Mouse (Mus musculus) CH12.LX (cell line): Measurements from ENCODE around the gene Pdzd2. TPM values are rescaled to one million over a fixed set of nuclear protein-coding genes. Genes with fewer than 3 reads are reported as not detected.

Experiments used
- DNase-seq: peaks from one replicate; pipeline ENCODE4 v3.0.0-alpha.2; 2013; ENCODE audit errors: extremely low read depth
- H3K27ac ChIP-seq: 2 replicates; pipeline ENCODE4 v1.5.1; 2012; ENCODE audit warnings: low read depth, mild to moderate bottlenecking, control low read depth, moderate library complexity; ENCODE audit not compliant: insufficient read depth
- H3K27me3 ChIP-seq: replicated peaks from 2 replicates; pipeline ENCODE3; 2012; ENCODE audit warnings: inconsistent platforms
- H3K36me3 ChIP-seq, 2 experiments: replicated peaks in 1 of 2; 2 replicates each; pipeline versions ENCODE3 to v1.6.1; 2012; ENCODE audit warnings: inconsistent platforms in 1 of 2, low read length in 1 of 2, mild to moderate bottlenecking in 1 of 2, mixed read lengths in 1 of 2, moderate library complexity in 1 of 2; ENCODE audit not compliant: control insufficient read depth in 1 of 2, insufficient read depth in 1 of 2
- H3K4me1 ChIP-seq, 2 experiments: 2 replicates each; pipeline ENCODE4 v1.6.1; 2012; ENCODE audit warnings: inconsistent platforms in 1 of 2, moderate library complexity in 1 of 2; ENCODE audit not compliant: insufficient read depth in 2 of 2, control insufficient read depth in 1 of 2
- H3K4me2 ChIP-seq: 2 replicates; pipeline ENCODE4 v1.6.1; 2012; ENCODE audit warnings: low read depth, mild to moderate bottlenecking, control low read depth; ENCODE audit not compliant: poor library complexity, insufficient read depth, severe bottlenecking
- H3K4me3 ChIP-seq, 3 experiments: fragments of 150-350 bp in 1 of 3; sonication (generic) in 1 of 3; replicated peaks in 1 of 3; 2 replicates each; pipeline versions ENCODE3 to v1.5.1; 2011 to 2012; ENCODE audit warnings: low read depth in 2 of 3, low read length in 2 of 3, mild to moderate bottlenecking in 2 of 3, moderate library complexity in 2 of 3, control low read depth in 1 of 3, improper control_type of control experiment in 1 of 3, inconsistent platforms in 1 of 3, mixed read lengths in 1 of 3; ENCODE audit not compliant: poor library complexity in 1 of 3
- H3K79me2 ChIP-seq: replicated peaks from 2 replicates; pipeline ENCODE4 v1.6.1; 2012; ENCODE audit warnings: mild to moderate bottlenecking, moderate library complexity; ENCODE audit not compliant: control insufficient read depth, poor library complexity, insufficient read depth, severe bottlenecking; ENCODE audit errors: extremely low read depth
- H3K9ac ChIP-seq: 2 replicates; pipeline ENCODE4 v1.6.1; 2012; ENCODE audit warnings: low read depth, mild to moderate bottlenecking, control low read depth, moderate library complexity; ENCODE audit not compliant: insufficient read depth
- H3K9me3 ChIP-seq: replicated peaks from 2 replicates; pipeline ENCODE3; 2012; ENCODE audit warnings: low read length, inconsistent platforms, mixed read lengths
- BHLHE40 ChIP-seq: IDR thresholded peaks from 2 replicates; pipeline ENCODE4 v1.6.1; 2011; ENCODE audit warnings: mild to moderate bottlenecking, low read depth, low read length, improper control_type of control experiment
- CHD2 ChIP-seq: IDR thresholded peaks from 2 replicates; pipeline ENCODE4 v1.6.1; 2011; ENCODE audit warnings: low read length, improper control_type of control experiment
- E2F4 ChIP-seq: IDR thresholded peaks from 2 replicates; pipeline ENCODE4 v1.6.1; 2011; ENCODE audit warnings: low read depth, low read length, improper control_type of control experiment; ENCODE audit not compliant: insufficient replicate concordance
- GABPA ChIP-seq: IDR thresholded peaks from 2 replicates; pipeline ENCODE4 v1.6.1; 2012; ENCODE audit warnings: low read depth, low read length, improper control_type of control experiment, inconsistent platforms; ENCODE audit not compliant: insufficient replicate concordance
- HCFC1 ChIP-seq: IDR thresholded peaks from 2 replicates; pipeline ENCODE4 v1.6.1; 2012; ENCODE audit warnings: low read depth, mild to moderate bottlenecking, inconsistent platforms, low read length, improper control_type of control experiment
- IRF4 ChIP-seq: IDR thresholded peaks from 2 replicates; pipeline ENCODE4 v1.6.1; 2014; ENCODE audit warnings: low read depth, mild to moderate bottlenecking, inconsistent platforms, low read length, improper control_type of control experiment
- JUN ChIP-seq: IDR thresholded peaks from 2 replicates; pipeline ENCODE4 v1.6.1; 2011; ENCODE audit warnings: low read depth, mild to moderate bottlenecking, low read length, improper control_type of control experiment, moderate library complexity; ENCODE audit not compliant: insufficient read depth
- MAFK ChIP-seq: IDR thresholded peaks from 2 replicates; pipeline ENCODE4 v1.6.1; 2011; ENCODE audit warnings: low read length, improper control_type of control experiment; ENCODE audit not compliant: insufficient replicate concordance
- MAX ChIP-seq: IDR thresholded peaks from 2 replicates; pipeline ENCODE4 v1.6.1; 2011; ENCODE audit warnings: low read length, improper control_type of control experiment
- MXI1 ChIP-seq: IDR thresholded peaks from 2 replicates; pipeline ENCODE4 v1.6.1; 2011; ENCODE audit warnings: mild to moderate bottlenecking, low read depth, low read length, improper control_type of control experiment
- MYC ChIP-seq: IDR thresholded peaks from 2 replicates; pipeline ENCODE4 v1.6.1; 2011; ENCODE audit warnings: low read depth, mild to moderate bottlenecking, improper control_type of control experiment, low read length
- NELFE ChIP-seq: IDR thresholded peaks from 2 replicates; pipeline ENCODE4 v1.6.1; 2011; ENCODE audit warnings: low read depth, low read length, improper control_type of control experiment
- RCOR1 ChIP-seq: conservative IDR thresholded peaks from 2 replicates; pipeline ENCODE4 v1.6.1; 2012; ENCODE audit warnings: low read depth, mild to moderate bottlenecking, inconsistent platforms, low read length, improper control_type of control experiment
- SIN3A ChIP-seq: IDR thresholded peaks from 2 replicates; pipeline ENCODE4 v1.6.1; 2012; ENCODE audit warnings: low read length, improper control_type of control experiment, inconsistent platforms
- USF2 ChIP-seq: conservative IDR thresholded peaks from 2 replicates; pipeline ENCODE4 v1.6.1; 2011; ENCODE audit warnings: low read depth, low read length, improper control_type of control experiment
- ZC3H11A ChIP-seq: IDR thresholded peaks from 2 replicates; pipeline ENCODE4 v1.6.1; 2012; ENCODE audit warnings: low read depth, mild to moderate bottlenecking, inconsistent platforms, low read length, improper control_type of control experiment
- ZMIZ1 ChIP-seq: IDR thresholded peaks from 2 replicates; pipeline ENCODE4 v1.6.1; 2012; ENCODE audit warnings: low read depth, mild to moderate bottlenecking, inconsistent platforms, low read length, improper control_type of control experiment
- ZNF384 ChIP-seq: IDR thresholded peaks from 2 replicates; pipeline ENCODE4 v1.6.1; 2012; ENCODE audit warnings: low read depth, low read length, improper control_type of control experiment, inconsistent platforms
- dilution Hi-C: fragments of 300-500 bp; cut with MboI; formaldehyde crosslinking; loops from 2 replicates; pipeline ENCODE4 v1.14.3; 2020; ENCODE audit warnings: low sequenced_read_pairs; ENCODE audit not compliant: extremely low pct_unique_long_range_greater_than_20kb, extremely low pct_ligation_motif_present
- in situ Hi-C: fragments of 300-500 bp; cut with MboI; formaldehyde crosslinking; loops from 3 replicates; pipeline ENCODE4 v1.14.3; 2019; ENCODE audit warnings: low sequenced_read_pairs, low pct_ligation_motif_present, low pct_unique_long_range_greater_than_20kb, mixed read lengths
- polyA plus RNA-seq: library from polyadenylated mRNA; unstranded; fragments of >175 nt; gene quantifications from 2 replicates; pipeline ENCODE4 v1.2.1, GENCODE M21; 2012; ENCODE audit warnings: low read depth; ENCODE audit not compliant: insufficient read length
- total RNA-seq, 2 experiments: library from RNA; depleted of rRNA; stranded (reverse); fragments of 300-350 nt in 1 of 2; fragments of >200 nt in 1 of 2; gene quantifications; 2 replicates each; pipeline ENCODE4 v1.2.3; 2012 to 2014

Pdzd2 gene
- total and polyA plus RNA-seq, 3 experiments: 0.04 to 0.24 (median 0.17) TPM

DNA sequence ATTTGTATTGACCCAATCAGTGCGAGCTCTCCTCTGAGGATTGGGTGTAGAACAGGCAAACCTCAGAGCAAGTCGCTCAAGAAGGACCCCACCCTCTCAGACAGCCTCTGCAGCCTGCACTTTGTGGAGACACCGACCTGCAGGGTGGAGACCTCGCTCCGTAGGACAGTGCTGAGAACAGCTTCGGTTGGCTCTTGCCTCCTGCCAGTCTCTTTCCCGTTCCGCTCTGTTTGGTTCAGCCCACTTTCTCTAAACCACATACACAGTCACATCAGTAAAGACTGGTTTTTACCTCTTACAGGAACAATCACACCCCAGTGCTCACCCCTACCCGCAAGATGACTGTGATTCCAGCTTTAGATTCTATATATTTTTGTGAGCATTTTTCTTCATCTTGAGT lies 133.4 kb downstream of the Pdzd2 start:
- Histone ChIP-seq H3K4me3 (no peak overlapping the region), H3K9me3 (peaks cover 6% of the 10 kb centered on the region), H3K27me3 (no peaks in the 10 kb centered on the region), H3K4me2 (no peak overlapping the region), H3K27ac (no peak overlapping the region), H3K9ac (no peak overlapping the region), H3K4me1 (peaks cover 0 to 6% of the 10 kb centered on the region in 2 experiments; a peak in 2 of 4 replicates), H3K36me3 (no peaks in the 10 kb centered on the region), H3K79me2 (no peaks in the 10 kb centered on the region)
- dilution Hi-C loops: no loop called here
- peak; percentile 41 for DNase-seq
- no peak for TF ChIP-seq HCFC1
- no peak for TF ChIP-seq MAX
- no peak for TF ChIP-seq GABPA
- no peak for TF ChIP-seq ZMIZ1
- no peak for TF ChIP-seq MYC
- no peak for TF ChIP-seq ZNF384
- TF ChIP-seq E2F4: no peak
- no peak for TF ChIP-seq USF2
- TF ChIP-seq MXI1: no peak
- no peak for TF ChIP-seq JUN
- TF ChIP-seq CHD2: no peak
- no peak for TF ChIP-seq SIN3A
- peak; percentile 46 for TF ChIP-seq BHLHE40
- TF ChIP-seq MAFK: peak; percentile 60
- TF ChIP-seq IRF4: peak; percentile 60; the same call in 1 of the 2 replicates
- no peak for TF ChIP-seq RCOR1
- TF ChIP-seq NELFE: no peak
- TF ChIP-seq ZC3H11A: no peak
- in situ Hi-C loops: no loop called here

DNA sequence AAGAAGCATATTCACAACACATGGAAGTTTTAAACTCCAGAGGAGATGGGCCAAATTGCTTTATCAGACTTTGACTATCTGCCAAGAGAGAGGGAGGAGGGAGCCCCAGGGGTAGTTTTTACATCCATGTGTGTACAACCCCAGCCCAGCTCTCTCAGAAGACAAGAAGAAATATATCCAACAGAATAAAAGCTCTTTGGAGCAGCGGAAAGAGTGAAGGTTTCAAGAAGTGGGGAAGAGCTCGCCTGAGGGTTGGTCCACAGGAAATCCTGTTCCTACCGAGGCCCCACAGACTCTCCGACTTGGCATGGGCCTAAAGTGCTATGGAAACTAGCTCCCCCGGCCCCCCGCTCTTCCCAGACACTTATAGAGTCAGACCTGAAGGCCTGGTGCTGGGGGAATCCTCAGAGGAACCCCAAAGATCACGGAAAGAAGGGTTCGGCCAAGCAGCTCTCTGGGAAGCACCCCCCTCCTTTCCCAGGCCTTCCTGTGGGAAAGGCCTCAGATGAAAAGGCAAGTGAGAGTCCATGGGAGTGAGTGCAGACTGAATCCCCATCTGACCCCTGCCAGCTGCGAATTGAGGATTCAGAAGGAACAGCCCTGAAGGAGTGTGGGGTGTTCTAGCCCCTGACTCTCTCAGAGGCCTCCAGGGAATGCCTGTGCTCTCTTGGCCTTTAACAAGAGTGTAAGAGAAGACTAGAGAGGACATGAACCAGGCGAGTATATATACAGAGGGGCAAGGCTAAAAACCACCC lies 134.3 kb downstream of the Pdzd2 start:
- Histone ChIP-seq H3K27ac (no peak overlapping the region), H3K27me3 (no peaks in the 10 kb centered on the region), H3K4me1 (peaks cover 0 to 6% of the 10 kb centered on the region in 2 experiments; a peak in 2 of 4 replicates), H3K9ac (no peak overlapping the region)
- dilution Hi-C loops: no loop called here
- in situ Hi-C loops: no loop called here
- no peak for TF ChIP-seq NELFE
- TF ChIP-seq, all 38 proteins: peak for 0
- Histone ChIP-seq H3K4me3 (no peak overlapping the region), H3K36me3 (no peaks in the 10 kb centered on the region), H3K79me2 (no peaks in the 10 kb centered on the region), H3K4me2 (no peak overlapping the region), H3K9me3 (peaks cover 6% of the 10 kb centered on the region)
- no peak for DNase-seq
